Mouse (Mus musculus) frontal cortex, postnatal 14 days (tissue): Measurements from ENCODE around the gene Metrn.
"Not testable (repeated sequence)": the region's sequence is repeated elsewhere in the genome, so short reads cannot be mapped to it uniquely, and the experiment has no call there.

Experiments used
- DNase-seq, 2 experiments: peaks; one replicate each; pipeline ENCODE4 v3.0.0; 2022; ENCODE audit warnings: low spot score in 2 of 2

Metrn gene

GRCm38 (mm10) chr17:25808789-25809605 is 12.1 kb upstream of the Metrn start, which contains the start of gene Fbxl16:
Gene Fbxl16, plus strand, starts transcription at chr17:25809085.
- peak; percentile 86 to 87 for DNase-seq

GRCm38 (mm10) chr17:25808028-25808427 is 11.1 kb upstream of the Metrn start:
- no peak for DNase-seq

GRCm38 (mm10) chr17:25807452-25807851 is 10.5 kb upstream of the Metrn start:
- not testable (repeated sequence) for DNase-seq

GRCm38 (mm10) chr17:25806507-25806906 is 9.6 kb upstream of the Metrn start:
- no peak for DNase-seq

- peak; percentile 74 to 88 for DNase-seq
Observed at GRCm38 (mm10) chr17:25802825-25803517, 6.0 kb upstream of the Metrn start.

- DNase-seq, result peak in 1 of 2 experiments; percentile 61
Observed at GRCm38 (mm10) chr17:25801029-25801428, 4.1 kb upstream of the Metrn start.

GRCm38 (mm10) chr17:25796211-25796771 is 645 bp downstream of the Metrn start:
- DNase-seq, result no peak

- no peak for DNase-seq
Observed at GRCm38 (mm10) chr17:25795609-25796092, 1.3 kb downstream of the Metrn start, which contains the start of gene AC134908.4. Gene AC134908.4, minus strand, starts transcription at chr17:25795659.

GRCm38 (mm10) chr17:25794998-25795397 is 1.9 kb downstream of the Metrn start:
- no peak for DNase-seq

- DNase-seq, result no peak
Observed at GRCm38 (mm10) chr17:25794197-25794596, 2.7 kb downstream of the Metrn start.

- DNase-seq, result peak; percentile 69 to 77
Observed at GRCm38 (mm10) chr17:25792615-25793014, 4.3 kb downstream of the Metrn start, which contains the start of gene Fam173a. Gene Fam173a, minus strand, starts transcription at chr17:25792901.

- DNase-seq, result peak; percentile 74 to 79
Observed at GRCm38 (mm10) chr17:25791843-25792527, 5.0 kb downstream of the Metrn start.

- DNase-seq, result no peak
Observed at GRCm38 (mm10) chr17:25791320-25791842, 5.6 kb downstream of the Metrn start.

- no peak for DNase-seq
Observed at GRCm38 (mm10) chr17:25786781-25787504, 10.0 kb downstream of the Metrn start.

GRCm38 (mm10) chr17:25786280-25786679 is 10.7 kb downstream of the Metrn start, which contains the start of gene Ccdc78:
Gene Ccdc78, plus strand, starts transcription at chr17:25786580.
- DNase-seq, result no peak

- DNase-seq, result peak; percentile 93 to 96
Observed at GRCm38 (mm10) chr17:25785281-25785745, 11.6 kb downstream of the Metrn start, which contains the start of gene Haghl. Gene Haghl, minus strand, starts transcription at chr17:25785673.

- DNase-seq, result no peak
Observed at GRCm38 (mm10) chr17:25783861-25784574, 12.9 kb downstream of the Metrn start.

GRCm38 (mm10) chr17:25783086-25783485 is 13.8 kb downstream of the Metrn start:
- no peak for DNase-seq

GRCm38 (mm10) chr17:25781339-25781738 is 15.6 kb downstream of the Metrn start:
- no peak for DNase-seq

- no peak for DNase-seq
Observed at GRCm38 (mm10) chr17:25777948-25778347, 19.0 kb downstream of the Metrn start.
